Mouse (Mus musculus) embryonic stem cell, embryonic (primary cell): ENCODE data around the gene Vmn1r80.
"Not testable (repeated sequence)": the region's sequence is repeated elsewhere in the genome, so short reads cannot be mapped to it uniquely, and the experiment has no call there.

ENCODE experiments used
- CTCF ChIA-PET, 4 experiments: fragments of 300-600 bp in 2 of 4; fragments of 350-600 bp in 2 of 4; sonication (Branson Sonifier 250); formaldehyde crosslinking; loops; one replicate each; lab custom pipeline; 2022; ENCODE audit warnings: inconsistent platforms in 2 of 4; lab: Charles Lee
- POLR2A ChIA-PET, 4 experiments: fragments of 300-600 bp in 2 of 4; fragments of 350-600 bp in 2 of 4; sonication (Branson Sonifier 250); formaldehyde crosslinking; loops; one replicate each; lab custom pipeline; 2022; ENCODE audit warnings: antibody characterized with exemption in 4 of 4, inconsistent platforms in 1 of 4; lab: Charles Lee

Vmn1r80 gene

GRCm38 (mm10) chr7:12188986-12189385, at the start of gene Vmn1r80:
Gene Vmn1r80 (plus strand): TSS chr7:12189286.
- ChIA-PET CTCF (no interaction called here), POLR2A (no interaction called here)

DNA sequence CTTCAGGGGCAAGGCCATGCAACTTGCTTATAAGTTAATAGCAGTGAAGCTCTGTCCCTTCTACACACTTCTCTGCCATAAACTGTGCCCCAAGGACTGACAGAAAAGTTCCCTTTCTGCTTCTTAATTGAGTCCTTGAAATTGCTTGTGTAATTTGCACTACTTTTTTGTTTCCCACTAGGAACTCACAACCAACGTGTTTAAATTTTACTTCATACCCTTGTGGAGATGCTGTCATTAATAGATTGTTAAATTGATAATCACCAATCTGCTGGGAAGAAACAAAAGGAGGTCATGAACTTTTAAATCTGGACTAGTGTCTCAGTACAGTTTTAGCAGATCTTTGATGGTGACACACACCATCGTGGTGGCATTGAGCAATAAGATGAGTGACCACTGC, 39.1 kb upstream of the Vmn1r80 start, which contains the start of gene Vmn1r78:
Vmn1r78 (plus strand) TSS at position 301 of the 400 bp plus-strand sequence.
- CTCF ChIA-PET = no interaction called here
- POLR2A ChIA-PET = no interaction called here

- CTCF ChIA-PET, POLR2A ChIA-PET: not testable (repeated sequence)
These were observed 32.6 kb upstream of the Vmn1r80 start for GRCm38 (mm10) chr7:12156463-12156862.

DNA sequence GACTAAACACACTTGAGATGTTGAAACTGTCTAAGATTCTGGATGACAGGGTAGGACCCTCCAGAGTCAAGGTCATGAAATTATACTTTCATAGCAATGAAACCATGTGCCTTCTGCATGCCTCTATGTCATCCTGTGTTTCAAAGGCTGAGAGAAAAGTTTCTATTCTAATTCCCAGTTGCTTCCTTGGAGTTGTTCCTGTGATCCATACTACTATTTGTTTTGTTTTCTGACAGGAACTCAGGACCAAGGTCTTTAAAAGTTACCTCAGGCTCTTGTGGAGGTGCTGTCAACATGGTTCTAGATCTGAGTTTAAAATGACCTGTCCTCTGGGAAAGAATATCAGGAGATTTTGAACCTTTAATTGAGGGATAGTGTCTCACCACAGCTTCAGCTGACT, 18.1 kb upstream of the Vmn1r80 start, which contains the start of gene Vmn1r79:
Vmn1r79 (plus strand) TSS at position 301 of the 400 bp plus-strand sequence.
- POLR2A ChIA-PET, CTCF ChIA-PET: not testable (repeated sequence)

DNA sequence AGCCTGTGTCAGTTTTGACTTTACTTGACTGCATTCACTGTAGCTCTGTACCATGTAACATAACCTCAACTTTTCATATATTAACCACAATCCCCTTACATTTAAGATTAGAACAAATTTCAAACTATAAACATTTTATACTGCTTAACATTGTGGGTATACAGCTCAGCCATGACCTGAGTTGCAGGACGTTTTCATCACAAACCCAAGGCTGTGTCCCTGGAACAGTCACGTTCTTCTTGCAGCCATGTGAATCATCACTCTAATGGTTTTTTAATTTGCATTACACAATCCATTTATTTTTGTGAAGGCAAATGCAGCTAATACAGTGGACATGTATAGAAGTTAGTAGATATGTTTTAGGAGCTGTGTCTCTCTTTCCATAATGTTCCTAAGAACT, 16.2 kb upstream of the Vmn1r80 start:
- CTCF ChIA-PET, POLR2A ChIA-PET: not testable (repeated sequence)

- CTCF ChIA-PET = no interaction called here
- POLR2A ChIA-PET = no interaction called here
These were observed 15.1 kb downstream of the Vmn1r80 start for GRCm38 (mm10) chr7:12204141-12204540.
